Mouse (Mus musculus): ENCODE measurements around the gene Scarb2.

DNA sequence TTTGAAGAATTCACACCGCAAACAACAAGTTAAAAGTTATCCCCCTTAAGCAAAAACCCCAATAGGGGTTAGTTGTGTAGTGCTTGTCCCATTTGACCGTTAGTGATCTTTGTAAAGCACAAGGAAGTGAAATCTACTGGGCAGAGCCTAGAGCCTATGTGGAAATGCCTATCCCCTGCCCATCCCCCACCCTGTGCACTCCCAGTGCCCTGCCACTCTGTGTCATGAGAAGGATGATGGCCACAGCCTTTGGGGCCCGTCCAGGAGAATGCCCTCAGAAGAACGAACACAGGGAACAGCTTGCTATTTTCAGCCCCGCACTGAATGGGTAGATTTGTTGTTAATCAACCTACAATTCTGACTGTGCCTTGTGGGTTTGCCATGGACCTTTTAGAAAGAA lies 65.1 kb downstream of the Scarb2 start:
- TF ChIP-seq HCFC1 (IDR thresholded peaks at IDR 0.05; ENCODE audit: borderline replicate concordance, insufficient read depth, low read length) (no peak), CHD2 (IDR thresholded peaks at IDR 0.05; ENCODE audit: low read depth, low read length) (no peak), ZC3H11A (IDR thresholded peaks at IDR 0.05; ENCODE audit: borderline replicate concordance, low read depth, low read length) (no peak), ZNF384 (IDR thresholded peaks at IDR 0.05; ENCODE audit: low read depth, low read length) (no peak)

All from ES-E14 (cell line).